Mouse (Mus musculus) telencephalon, adult 2 months (tissue): ENCODE data around the gene Tnfaip8l1.

Experiments
- DNase-seq: peaks from one replicate; pipeline ENCODE4 v3.0.0-alpha.2; 2011; ENCODE audit warnings: low read depth, low spot score

Gene Tnfaip8l1

GRCm38 (mm10) chr17:56175416-56175815, 13.1 kb downstream of the Tnfaip8l1 start:
- no peak for DNase-seq

GRCm38 (mm10) chr17:56182975-56183657, 20.8 kb downstream of the Tnfaip8l1 start:
- DNase-seq = no peak

GRCm38 (mm10) chr17:56183658-56184103, 21.4 kb downstream of the Tnfaip8l1 start, which contains the start of gene Mydgf:
Mydgf (minus strand) TSS chr17:56183920.
- DNase-seq = peak; percentile 80

GRCm38 (mm10) chr17:56185281-56186141, 23.2 kb downstream of the Tnfaip8l1 start:
- DNase-seq = no peak

GRCm38 (mm10) chr17:56191266-56191665, 29.0 kb downstream of the Tnfaip8l1 start:
- DNase-seq = no peak

- DNase-seq = no peak
Measured at GRCm38 (mm10) chr17:56194357-56194756, 32.1 kb downstream of the Tnfaip8l1 start.

- no peak for DNase-seq
Measured at GRCm38 (mm10) chr17:56194765-56195164, 32.5 kb downstream of the Tnfaip8l1 start.

- DNase-seq = no peak
Measured at GRCm38 (mm10) chr17:56196860-56197259, 34.6 kb downstream of the Tnfaip8l1 start.

GRCm38 (mm10) chr17:56200586-56200985, 38.3 kb downstream of the Tnfaip8l1 start:
- DNase-seq = no peak

- DNase-seq = no peak
Measured at GRCm38 (mm10) chr17:56201642-56202041, 39.4 kb downstream of the Tnfaip8l1 start.

GRCm38 (mm10) chr17:56202476-56202875, 40.2 kb downstream of the Tnfaip8l1 start:
- DNase-seq = no peak

- no peak for DNase-seq
Measured at GRCm38 (mm10) chr17:56203729-56204128, 41.5 kb downstream of the Tnfaip8l1 start.

- DNase-seq = no peak
Measured at GRCm38 (mm10) chr17:56206276-56206884, 44.1 kb downstream of the Tnfaip8l1 start.

- no peak for DNase-seq
Measured at GRCm38 (mm10) chr17:56206986-56207674, 44.9 kb downstream of the Tnfaip8l1 start.

- DNase-seq = no peak
Measured at GRCm38 (mm10) chr17:56207963-56208530, 45.8 kb downstream of the Tnfaip8l1 start.

- DNase-seq = no peak
Measured at GRCm38 (mm10) chr17:56208821-56209220, 46.5 kb downstream of the Tnfaip8l1 start.

GRCm38 (mm10) chr17:56211090-56211489, 48.8 kb downstream of the Tnfaip8l1 start:
- no peak for DNase-seq

GRCm38 (mm10) chr17:56212676-56213075, 50.4 kb downstream of the Tnfaip8l1 start:
- DNase-seq = no peak

GRCm38 (mm10) chr17:56214229-56214628, 52.0 kb downstream of the Tnfaip8l1 start:
- DNase-seq = no peak

GRCm38 (mm10) chr17:56217670-56218069, 55.4 kb downstream of the Tnfaip8l1 start:
- DNase-seq = no peak
